ENCODE assay signal across 31 mouse cellular contexts in the genomic region with DNA sequence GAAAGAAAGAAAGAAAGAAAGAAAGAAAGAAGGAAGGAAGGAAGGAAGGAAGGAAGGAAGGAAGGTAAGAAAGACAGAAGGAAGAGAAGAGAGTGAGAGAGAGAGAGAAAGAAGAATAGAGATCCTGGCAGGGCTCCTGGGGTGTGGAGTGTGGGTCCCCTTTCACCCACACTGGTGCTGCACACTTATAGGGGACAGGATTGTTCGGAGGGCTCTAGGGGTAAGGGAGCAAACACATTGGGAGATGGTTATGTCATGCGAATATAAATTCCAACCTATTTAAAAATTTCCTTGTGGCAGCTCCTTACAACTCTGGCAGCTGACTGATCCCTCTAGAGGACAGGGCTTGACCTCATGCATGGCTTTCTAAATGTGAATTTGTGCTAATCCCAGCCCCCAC.
"Had no signal": no experiment of that assay in that cellular context is flagged by ENCODE, and none has a peak within 500 bp of the region (broad histone marks: within the 10 kb centered on the region; RNA-seq: fewer than 3 reads in every experiment).

No protein-coding gene starts in this region.

- H3K27ac ChIP-seq: limb, embryonic 12.5 days; limb, embryonic 13.5 days; liver, embryonic 12.5 days; liver, embryonic 13.5 days; liver, embryonic 14.5 days; liver, embryonic 15.5 days; lung, embryonic 15.5 days; macrophage; midbrain, embryonic 10.5 days; midbrain, embryonic 12.5 days; midbrain, embryonic 13.5 days; midbrain, embryonic 15.5 days; neural tube, embryonic 12.5 days; neural tube, embryonic 13.5 days had no signal

- H3K4me3 ChIP-seq: limb, embryonic 12.5 days; limb, embryonic 13.5 days; liver, embryonic 12.5 days; liver, embryonic 13.5 days; liver, embryonic 15.5 days; lung, embryonic 15.5 days; megakaryocyte, embryonic 14.5 days; midbrain, embryonic 10.5 days; midbrain, embryonic 12.5 days; midbrain, embryonic 13.5 days; midbrain, embryonic 15.5 days; myocyte; neural tube, embryonic 12.5 days; neural tube, embryonic 13.5 days had no signal

- H3K27me3 ChIP-seq: limb, embryonic 12.5 days; limb, embryonic 13.5 days; liver, embryonic 12.5 days; liver, embryonic 13.5 days; liver, embryonic 15.5 days; lung, embryonic 15.5 days; megakaryocyte, embryonic 14.5 days; midbrain, embryonic 12.5 days; midbrain, embryonic 13.5 days; midbrain, embryonic 15.5 days; neural tube, embryonic 12.5 days; neural tube, embryonic 13.5 days had no signal

- ATAC-seq: liver, embryonic 12.5 days; liver, postnatal 0 days; lung, postnatal 0 days; midbrain, embryonic 13.5 days; midbrain, embryonic 15.5 days; midbrain, embryonic 16.5 days had no signal

- H3K9me3 ChIP-seq: limb, embryonic 12.5 days; liver, embryonic 12.5 days; liver, embryonic 13.5 days; liver, embryonic 15.5 days; lung, embryonic 15.5 days; midbrain, embryonic 10.5 days; midbrain, embryonic 12.5 days; midbrain, embryonic 13.5 days; midbrain, embryonic 15.5 days; neural tube, embryonic 12.5 days; neural tube, embryonic 13.5 days had no signal

- H3K4me1 ChIP-seq: limb, embryonic 13.5 days; liver, embryonic 12.5 days; liver, embryonic 13.5 days; liver, embryonic 15.5 days; megakaryocyte, embryonic 14.5 days; midbrain, embryonic 12.5 days; midbrain, embryonic 13.5 days; midbrain, embryonic 15.5 days; neural tube, embryonic 12.5 days; neural tube, embryonic 13.5 days had no signal

- DNase-seq: left cerebral cortex, postnatal 4 days; liver; liver, embryonic 13.5 days; liver, postnatal 0 days; lung, adult 18-20 months; lung, adult 2 months; lung, embryonic 14.5 days; lung, postnatal 10 days; lung, postnatal 14 days; lung, postnatal 36 days; lung, postnatal 4 days; midbrain, embryonic 14.5 days had no signal

- H3K4me2 ChIP-seq: limb, embryonic 12.5 days; limb, embryonic 13.5 days; liver, embryonic 11.5 days; liver, embryonic 12.5 days; liver, embryonic 13.5 days; liver, embryonic 15.5 days; lung, embryonic 14.5 days; lung, embryonic 15.5 days; midbrain, embryonic 11.5 days; midbrain, embryonic 12.5 days; midbrain, embryonic 13.5 days; midbrain, embryonic 15.5 days; neural tube, embryonic 12.5 days; neural tube, embryonic 13.5 days had no signal

- H3K9ac ChIP-seq: limb, embryonic 12.5 days; limb, embryonic 13.5 days; liver, embryonic 12.5 days; liver, embryonic 13.5 days; liver, embryonic 14.5 days; liver, embryonic 15.5 days; liver, postnatal 0 days; lung, embryonic 14.5 days; lung, embryonic 15.5 days; midbrain, embryonic 12.5 days; midbrain, embryonic 13.5 days; midbrain, embryonic 15.5 days; neural tube, embryonic 12.5 days; neural tube, embryonic 13.5 days had no signal

- H3K36me3 ChIP-seq: limb, embryonic 12.5 days; limb, embryonic 13.5 days; liver, embryonic 12.5 days; liver, embryonic 13.5 days; liver, embryonic 15.5 days; lung, embryonic 15.5 days; midbrain, embryonic 10.5 days; midbrain, embryonic 12.5 days; midbrain, embryonic 13.5 days; midbrain, embryonic 15.5 days; neural tube, embryonic 12.5 days; neural tube, embryonic 13.5 days had no signal
